In genomic region chr17:87472879-87473278, GRCm38 (mm10) we compare ENCODE assay signal across 11 mouse cellular contexts. TPM values are rescaled to one million over a fixed set of nuclear protein-coding genes. Genes with fewer than 3 reads are reported as not detected.
DNase-seq lines count a peak whose midpoint lies in the region; ATAC-seq and TF ChIP-seq lines count a peak whose summit lies in the region.
"Had no signal": no experiment of that assay in that cellular context is flagged by ENCODE, and none has a peak within 500 bp of the region (broad histone marks: within the 10 kb centered on the region; RNA-seq: fewer than 3 reads in every experiment).

No protein-coding gene starts in this region.

- no peak overlapping the region for H3K9ac ChIP-seq in forebrain, embryonic 13.5 days
- H3K9ac ChIP-seq in intestine, embryonic 15.5 days = no peak overlapping the region
- H3K9ac ChIP-seq in midbrain, embryonic 16.5 days (ENCODE audit: low read depth, low read length) = no peak overlapping the region

- H3K4me1 ChIP-seq in forebrain, embryonic 13.5 days = peaks cover 24% of the 10 kb centered on the region
- peaks cover 26% of the 10 kb centered on the region for H3K4me1 ChIP-seq in forebrain, embryonic 10.5 days
- peaks cover 24% of the 10 kb centered on the region for H3K4me1 ChIP-seq in intestine, embryonic 15.5 days (replicated peaks)
- peaks cover 20% of the 10 kb centered on the region for H3K4me1 ChIP-seq in midbrain, embryonic 16.5 days (ENCODE audit: control insufficient read depth, insufficient read depth, low read length)
- H3K4me1 ChIP-seq in kidney, adult 2 months (ENCODE audit: control insufficient read depth, insufficient read depth, low read length) = 0 out of 2 replicates have a peak, but pooled peaks cover 5% of the 10 kb centered on the region

- TF ChIP-seq CTCF in layer of hippocampus, adult 2 months (conservative IDR thresholded peaks at IDR 0.05) = no peak
- TF ChIP-seq CTCF in kidney, adult 2 months (conservative IDR thresholded peaks at IDR 0.05; ENCODE audit: insufficient read depth, insufficient read length, low read depth, low read length) = no peak

- TF ChIP-seq POLR2A in kidney, adult 2 months (IDR thresholded peaks at IDR 0.05; ENCODE audit: low read depth, low read length) = no peak

- no peak overlapping the region; the same call in 1 of the 2 replicates for H3K4me2 ChIP-seq in forebrain, embryonic 13.5 days
- H3K4me2 ChIP-seq in intestine, embryonic 15.5 days (replicated peaks) = peak overlapping the region; percentile 79
- peak overlapping the region; percentile 59 for H3K4me2 ChIP-seq in midbrain, embryonic 16.5 days (ENCODE audit: low read length)

- ATAC-seq in forebrain, embryonic 13.5 days = no peak
- no peak for ATAC-seq in intestine, embryonic 15.5 days
- ATAC-seq in midbrain, embryonic 16.5 days = no peak

- no peaks in the 10 kb centered on the region for H3K27me3 ChIP-seq in forebrain, embryonic 13.5 days
- peaks cover 44% of the 10 kb centered on the region for H3K27me3 ChIP-seq in forebrain, embryonic 10.5 days (ENCODE audit: poor library complexity, severe bottlenecking)
- H3K27me3 ChIP-seq in intestine, embryonic 15.5 days (replicated peaks) = no peaks in the 10 kb centered on the region
- no peaks in the 10 kb centered on the region for H3K27me3 ChIP-seq in midbrain, embryonic 16.5 days (ENCODE audit: control insufficient read depth, insufficient read depth, low read depth, low read length)
- H3K27me3 ChIP-seq in kidney, adult 2 months (replicated peaks; ENCODE audit: control insufficient read depth, insufficient read depth, low read length) = no peaks in the 10 kb centered on the region

- H3K4me3 ChIP-seq in forebrain, embryonic 13.5 days = no peak overlapping the region
- H3K4me3 ChIP-seq in forebrain, embryonic 10.5 days = no peak overlapping the region
- H3K4me3 ChIP-seq in layer of hippocampus, adult 2 months = peak overlapping the region; percentile 38; the same call in 1 of the 2 replicates
- no peak overlapping the region for H3K4me3 ChIP-seq in intestine, embryonic 15.5 days (replicated peaks)
- H3K4me3 ChIP-seq in midbrain, embryonic 16.5 days (ENCODE audit: low read depth, low read length) = no peak overlapping the region
- no peak overlapping the region for H3K4me3 ChIP-seq in kidney, adult 2 months (ENCODE audit: insufficient read depth, low read depth, low read length)

- H3K27ac ChIP-seq in forebrain, embryonic 13.5 days = peak overlapping the region; percentile 6; the same call in 1 of the 2 replicates
- H3K27ac ChIP-seq in forebrain, embryonic 10.5 days = no peak overlapping the region
- peak overlapping the region; percentile 95 for H3K27ac ChIP-seq in layer of hippocampus, adult 2 months
- H3K27ac ChIP-seq in intestine, embryonic 15.5 days = no peak overlapping the region
- H3K27ac ChIP-seq in midbrain, embryonic 16.5 days (ENCODE audit: low read length) = 0 out of 2 replicates have a peak overlapping the region, but pooled peaks have one; percentile 61
- H3K27ac ChIP-seq in kidney, adult 2 months (ENCODE audit: insufficient read depth, low read depth, low read length) = no peak overlapping the region

- WGBS in forebrain, embryonic 13.5 days = 60% methylated on average over 10 of the region's 10 CpGs
- 61% methylated on average over 10 of the region's 10 CpGs for WGBS in forebrain, embryonic 10.5 days
- WGBS in intestine, embryonic 15.5 days = 43% methylated on average over 10 of the region's 10 CpGs
- WGBS in midbrain, embryonic 16.5 days = 57% methylated on average over 10 of the region's 10 CpGs
- WGBS in kidney, adult 2 months = 66% methylated on average over 10 of the region's 10 CpGs

- no peak for DNase-seq in forebrain, embryonic 10.5 days (ENCODE audit: extremely low spot score, low spot score)
- DNase-seq in layer of hippocampus, adult 2 months (ENCODE audit: low spot score in 2 of 2) = no peak
- DNase-seq in layer of hippocampus, adult 11-12 months (ENCODE audit: low spot score) = no peak
- DNase-seq in cerebellum, adult 9-10 months = no peak
- no peak for DNase-seq in kidney, adult 2 months
- DNase-seq: cerebellum, adult 8-10 months had no signal

- H3K9me3 ChIP-seq in forebrain, embryonic 13.5 days (replicated peaks) = no peaks in the 10 kb centered on the region
- no peaks in the 10 kb centered on the region for H3K9me3 ChIP-seq in forebrain, embryonic 10.5 days
- H3K9me3 ChIP-seq in intestine, embryonic 15.5 days = no peaks in the 10 kb centered on the region
- no peaks in the 10 kb centered on the region for H3K9me3 ChIP-seq in midbrain, embryonic 16.5 days (replicated peaks; ENCODE audit: control insufficient read depth, low read length, poor library complexity, severe bottlenecking)

- no peaks in the 10 kb centered on the region for H3K36me3 ChIP-seq in forebrain, embryonic 13.5 days (ENCODE audit: poor library complexity, severe bottlenecking)
- H3K36me3 ChIP-seq in forebrain, embryonic 10.5 days (replicated peaks) = no peaks in the 10 kb centered on the region
- H3K36me3 ChIP-seq in intestine, embryonic 15.5 days = no peaks in the 10 kb centered on the region
- H3K36me3 ChIP-seq in midbrain, embryonic 16.5 days (ENCODE audit: control insufficient read depth, insufficient read depth, low read length) = no peaks in the 10 kb centered on the region
- no peaks in the 10 kb centered on the region for H3K36me3 ChIP-seq in kidney, adult 2 months (ENCODE audit: control insufficient read depth, insufficient read depth, low read length)

RNA-seq across cellular contexts. Expression of gene Calm2, which starts 26.1 kb away (rescaled TPM):
- 1,676 and 1,701 TPM in 2 replicates for polyA plus RNA-seq in forebrain, embryonic 13.5 days (2015; fragmentation: Nextera tagmentation; extraction: Ambion mirVana)
- 1,161 and 1,233 TPM in 2 replicates for polyA plus RNA-seq in forebrain, embryonic 10.5 days (2016; fragmentation: Nextera tagmentation; extraction: Ambion mirVana)
- 1,000 to 10,000 TPM; 2,133 to 2,202 TPM for total RNA-seq in layer of hippocampus, adult 2 months (2021)
- polyA plus RNA-seq in intestine, embryonic 15.5 days (2015; fragmentation: Nextera tagmentation; extraction: Ambion mirVana) = 1,049 and 1,135 TPM in 2 replicates
- 2,230 and 2,642 TPM in 2 replicates for polyA plus RNA-seq in midbrain, embryonic 16.5 days (2015; fragmentation: Nextera tagmentation; extraction: Ambion mirVana)
- 40.5 and 78.8 TPM in 2 replicates for polyA plus RNA-seq in kidney, adult 2 months (2012; rRNA removed)

RNA-seq across cellular contexts. Expression of gene Stpg4, which starts 45.3 kb away (rescaled TPM):
- not detected in 2 replicates for polyA plus RNA-seq in forebrain, embryonic 13.5 days (2015; fragmentation: Nextera tagmentation; extraction: Ambion mirVana)
- polyA plus RNA-seq in forebrain, embryonic 10.5 days (2016; fragmentation: Nextera tagmentation; extraction: Ambion mirVana) = not detected in 2 replicates
- not detected for total RNA-seq in layer of hippocampus, adult 2 months (2021)
- polyA plus RNA-seq in intestine, embryonic 15.5 days (2015; fragmentation: Nextera tagmentation; extraction: Ambion mirVana) = not detected in 2 replicates
- polyA plus RNA-seq in midbrain, embryonic 16.5 days (2015; fragmentation: Nextera tagmentation; extraction: Ambion mirVana) = 0.34 TPM in 1 of 2 replicates, not detected in the other
- not detected in 2 replicates for polyA plus RNA-seq in kidney, adult 2 months (2012; rRNA removed)
- total RNA-seq: gastrocnemius, adult 8-10 months; megakaryocyte-erythroid progenitor cell, adult 5-6 weeks had no signal

Comparison
In these comparisons a context has a peak if more than half of its experiments do, and no peak if none do; other contexts are left out.
1. H3K27ac ChIP-seq: peak in forebrain, embryonic 13.5 days (single experiment), layer of hippocampus, adult 2 months (single experiment) and midbrain, embryonic 16.5 days (single experiment); none in forebrain, embryonic 10.5 days (single experiment), intestine, embryonic 15.5 days (single experiment) and kidney, adult 2 months (single experiment).
2. RNA of gene Calm2, which starts 26.1 kb away (polyA plus RNA-seq): 2,230 to 2,642 TPM in midbrain, embryonic 16.5 days, 1,676 to 1,701 TPM in forebrain, embryonic 13.5 days, 1,161 to 1,233 TPM in forebrain, embryonic 10.5 days and 1,049 to 1,135 TPM in intestine, embryonic 15.5 days; 40.5 to 78.8 TPM in kidney, adult 2 months; every median in the first group is over 10 times any median in the second.